Mouse (Mus musculus) liver, adult 2 months (tissue): ENCODE results near the gene Napsa. TPM values are rescaled to one million over a fixed set of nuclear protein-coding genes. Genes with fewer than 3 reads are reported as not detected.

Experiments used
- DNase-seq: peaks from one replicate; pipeline ENCODE4 v3.0.0-alpha.2; 2011; ENCODE audit warnings: low read depth, low spot score; ENCODE audit errors: extremely low read depth
- H3K27ac ChIP-seq: fragments of 200-500 bp; replicated peaks from 2 replicates; pipeline ENCODE4 v1.5.1; 2012; ENCODE audit warnings: low read depth, mild to moderate bottlenecking, control low read depth, inconsistent platforms, low read length; ENCODE audit not compliant: insufficient read depth
- H3K27me3 ChIP-seq: fragments of 200-500 bp; 2 replicates; pipeline ENCODE4 v1.6.1; 2012; ENCODE audit warnings: mild to moderate bottlenecking, moderate library complexity, low read length, inconsistent platforms; ENCODE audit not compliant: control insufficient read depth, insufficient read depth
- H3K36me3 ChIP-seq: fragments of 200-500 bp; 2 replicates; pipeline ENCODE4 v1.6.1; 2012; ENCODE audit warnings: low read length, inconsistent platforms; ENCODE audit not compliant: control insufficient read depth, insufficient read depth
- H3K4me1 ChIP-seq: fragments of 200-500 bp; 2 replicates; pipeline ENCODE4 v1.6.1; 2011; ENCODE audit warnings: low read length; ENCODE audit not compliant: control insufficient read depth, insufficient read depth
- H3K4me3 ChIP-seq: fragments of 200-500 bp; 2 replicates; pipeline ENCODE4 v1.5.1; 2011; ENCODE audit warnings: low read depth, mild to moderate bottlenecking, control low read depth, low read length, moderate library complexity; ENCODE audit not compliant: insufficient read depth
- H3K79me2 ChIP-seq: fragments of 200-500 bp; 2 replicates; pipeline ENCODE4 v1.6.1; 2012; ENCODE audit warnings: inconsistent platforms, mild to moderate bottlenecking, low read length, moderate library complexity; ENCODE audit not compliant: control insufficient read depth, insufficient read depth
- H3K9ac ChIP-seq: fragments of 200-500 bp; 2 replicates; pipeline ENCODE4 v1.6.1; 2012; ENCODE audit warnings: low read depth, mild to moderate bottlenecking, control low read depth, inconsistent platforms, low read length
- CTCF ChIP-seq: fragments of 200-500 bp; IDR thresholded peaks from 2 replicates; pipeline ENCODE4 v1.5.1; 2011; ENCODE audit warnings: low read depth, low read length, control low read depth
- POLR2A ChIP-seq: fragments of 200-500 bp; IDR thresholded peaks from 2 replicates; pipeline ENCODE4 v1.6.1; 2011; ENCODE audit warnings: low read length, control low read depth; ENCODE audit not compliant: insufficient read depth; ENCODE audit errors: extremely low read depth
- WGBS: fragments of 180-500 bp; shearing (Covaris S2); methylation state at CpG from one replicate; pipeline ENCODE4 v1.1.7; 2018; 5-methylcytosine and 5-hydroxymethylcytosine counted together
- polyA plus RNA-seq: library from polyadenylated mRNA; depleted of rRNA; stranded (reverse); fragments of >200 nt; gene quantifications from 2 replicates; pipeline ENCODE4 v1.2.3, GENCODE M21; 2012
- total RNA-seq: library from RNA; depleted of rRNA; stranded (reverse); fragments of >200 nt; gene quantifications from 2 replicates; pipeline ENCODE4 v1.2.3, GENCODE M21; 2014

Napsa gene
- total and polyA plus RNA-seq, 2 experiments: 0.65 to 1.7 TPM

DNA sequence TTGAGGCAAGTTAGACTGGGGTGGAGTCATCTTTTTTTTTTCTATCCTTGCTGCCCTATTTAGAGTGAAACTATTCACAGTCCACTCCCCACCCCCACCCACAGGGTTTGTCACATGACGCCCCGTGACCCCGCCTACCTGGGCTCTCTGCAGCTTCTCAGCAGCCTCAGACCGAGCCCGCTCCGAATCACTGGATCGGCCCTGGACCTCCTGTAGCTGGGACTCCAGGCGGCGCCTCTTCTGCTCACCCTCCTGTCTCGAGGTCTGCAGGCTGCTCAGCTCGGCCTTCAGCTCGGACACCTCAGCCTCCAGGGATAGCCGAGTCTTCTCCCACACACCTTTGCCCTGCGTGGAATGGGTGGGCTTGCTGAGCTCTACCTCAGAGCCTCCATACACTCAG is 52.6 kb downstream of the Napsa start:
- no peak for TF ChIP-seq CTCF
- no peak for TF ChIP-seq POLR2A
- Histone ChIP-seq H3K4me1 (no peaks in the 10 kb centered on the region), H3K9ac (no peak overlapping the region), H3K27ac (no peak overlapping the region), H3K79me2 (no peaks in the 10 kb centered on the region), H3K4me3 (no peak overlapping the region), H3K36me3 (peaks cover 6% of the 10 kb centered on the region; the same call in 1 of the 2 replicates), H3K27me3 (no peaks in the 10 kb centered on the region)
- WGBS: 76% methylated on average over 14 of the region's 14 CpGs
- DNase-seq: no peak

DNA sequence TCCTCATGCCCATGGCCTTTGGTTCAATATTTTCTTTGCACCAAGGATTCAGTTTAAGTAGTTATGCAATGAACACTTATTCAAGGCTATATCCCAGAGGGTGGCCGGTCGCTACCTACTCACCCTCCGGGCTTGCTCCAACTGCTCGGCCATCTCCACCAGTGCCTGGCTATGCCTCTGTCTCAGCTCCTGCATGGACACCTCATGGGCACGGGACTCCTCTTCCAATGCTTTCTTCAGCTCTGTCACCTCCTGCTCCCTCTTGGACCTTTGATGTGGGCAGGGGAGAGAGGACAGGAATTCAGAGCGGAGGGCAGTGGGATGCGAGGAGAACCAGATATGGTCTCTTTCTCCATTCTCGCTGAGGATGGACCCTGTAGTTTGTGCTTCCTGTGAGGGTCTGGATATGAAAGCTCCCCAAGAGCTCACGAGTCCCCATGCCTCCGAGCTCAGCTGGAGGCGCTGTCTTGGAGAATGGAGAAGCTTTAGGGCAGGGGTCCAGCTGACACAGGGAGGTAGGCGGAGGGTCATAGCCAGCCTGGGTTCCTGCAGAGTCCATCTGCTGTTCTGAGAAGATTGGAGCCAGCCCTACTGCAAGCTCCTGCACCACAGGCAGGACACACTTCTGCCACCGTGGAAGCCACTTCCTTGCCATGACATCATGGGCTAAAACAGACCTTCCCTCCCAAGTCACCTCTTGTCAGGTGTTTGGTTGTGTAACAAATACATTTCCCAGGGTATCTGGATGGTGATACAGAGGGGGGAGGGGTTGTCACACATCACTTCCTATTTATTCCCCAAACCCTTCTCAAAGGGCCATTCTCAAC is 53.3 kb downstream of the Napsa start:
- no peaks in the 10 kb centered on the region for H3K4me1 ChIP-seq
- no peak overlapping the region for H3K27ac ChIP-seq
- no peak overlapping the region for H3K4me3 ChIP-seq
- peaks cover 6% of the 10 kb centered on the region; the same call in 1 of the 2 replicates for H3K36me3 ChIP-seq
- TF ChIP-seq CTCF: no peak
- no peak for TF ChIP-seq POLR2A
- no peak for DNase-seq
- H3K9ac ChIP-seq: no peak overlapping the region
- H3K27me3 ChIP-seq: no peaks in the 10 kb centered on the region
- 90% methylated on average over 13 of the region's 13 CpGs for WGBS
- no peaks in the 10 kb centered on the region for H3K79me2 ChIP-seq

DNA sequence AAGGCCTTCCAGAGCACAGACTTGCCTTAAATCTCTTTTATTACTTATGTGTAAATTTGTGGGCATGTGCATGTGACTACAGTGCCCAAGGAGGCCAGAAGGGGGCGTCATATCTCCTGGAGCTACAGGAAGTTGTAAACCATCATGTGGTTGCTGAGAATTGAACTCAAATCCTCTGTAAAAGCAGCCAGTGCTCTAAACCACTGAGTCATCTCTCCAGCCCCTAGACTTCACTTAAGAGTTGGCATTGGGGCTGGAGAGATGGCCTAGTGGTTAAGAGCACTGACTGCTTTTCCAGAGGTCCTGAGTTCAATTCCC is 53.8 kb downstream of the Napsa start:
- no peak for DNase-seq
- no peak; the same call in 1 of the 2 replicates for TF ChIP-seq CTCF
- TF ChIP-seq POLR2A: no peak
- H3K4me1 ChIP-seq: no peaks in the 10 kb centered on the region
- H3K79me2 ChIP-seq: no peaks in the 10 kb centered on the region
- WGBS: 70% methylated on average over 1 of the region's 1 CpGs
- H3K27ac ChIP-seq: no peak overlapping the region
- H3K36me3 ChIP-seq: peaks cover 6% of the 10 kb centered on the region; the same call in 1 of the 2 replicates
- H3K27me3 ChIP-seq: no peaks in the 10 kb centered on the region
- no peak overlapping the region for H3K4me3 ChIP-seq
- H3K9ac ChIP-seq: no peak overlapping the region

GRCm38 (mm10) chr7:44626966-44627365 is 54.8 kb downstream of the Napsa start:
- WGBS: 86% methylated on average over 13 of the region's 13 CpGs
- H3K27me3 ChIP-seq: no peaks in the 10 kb centered on the region
- no peak overlapping the region for H3K4me3 ChIP-seq
- DNase-seq: no peak
- H3K4me1 ChIP-seq: no peaks in the 10 kb centered on the region
- H3K9ac ChIP-seq: no peak overlapping the region
- TF ChIP-seq CTCF (no peak), POLR2A (no peak)
- peaks cover 6% of the 10 kb centered on the region; the same call in 1 of the 2 replicates for H3K36me3 ChIP-seq
- no peaks in the 10 kb centered on the region for H3K79me2 ChIP-seq
- H3K27ac ChIP-seq: no peak overlapping the region

DNA sequence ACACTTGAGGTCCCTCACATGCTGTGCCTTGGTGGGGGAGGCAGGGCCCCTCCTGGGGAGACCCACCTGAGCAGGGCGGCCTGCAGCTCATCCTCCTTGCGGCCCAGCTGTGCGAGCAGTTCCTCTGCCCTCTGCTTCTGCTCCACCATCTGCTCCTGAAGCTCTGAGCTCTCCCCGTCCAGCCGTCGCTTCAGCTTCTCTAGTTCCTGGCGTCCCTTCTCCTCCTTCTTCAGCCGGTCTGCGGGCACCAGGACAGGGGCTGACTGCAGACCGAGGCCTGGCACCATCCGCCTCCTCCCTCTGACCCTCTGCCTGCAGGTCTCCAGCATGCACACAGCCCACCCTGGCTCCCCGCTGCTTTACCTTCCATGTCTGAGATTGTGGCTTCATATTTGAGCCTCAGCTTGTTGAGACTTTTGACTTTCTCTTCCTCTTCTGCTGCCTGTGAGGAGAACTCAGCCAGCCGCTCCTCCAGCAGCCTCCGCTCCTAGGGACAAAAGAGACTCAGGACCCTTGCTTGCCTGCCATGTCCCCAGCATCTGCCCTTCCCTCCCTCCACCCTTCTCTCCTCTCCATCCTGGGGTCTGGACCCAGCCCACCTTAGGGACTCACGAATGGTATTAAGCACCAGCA is 56.3 kb downstream of the Napsa start:
- no peak overlapping the region for H3K9ac ChIP-seq
- no peaks in the 10 kb centered on the region for H3K4me1 ChIP-seq
- TF ChIP-seq POLR2A (no peak), CTCF (no peak)
- peaks cover 2% of the 10 kb centered on the region; the same call in 1 of the 2 replicates for H3K36me3 ChIP-seq
- H3K79me2 ChIP-seq: no peaks in the 10 kb centered on the region
- no peaks in the 10 kb centered on the region for H3K27me3 ChIP-seq
- WGBS: 91% methylated on average over 15 of the region's 15 CpGs
- no peak overlapping the region for H3K4me3 ChIP-seq
- H3K27ac ChIP-seq: no peak overlapping the region
- no peak for DNase-seq

- peaks cover 2% of the 10 kb centered on the region; the same call in 1 of the 2 replicates for H3K36me3 ChIP-seq
- 75% methylated on average over 13 of the region's 13 CpGs for WGBS
- TF ChIP-seq CTCF: no peak
- no peak for TF ChIP-seq POLR2A
- no peaks in the 10 kb centered on the region for H3K4me1 ChIP-seq
- no peak overlapping the region for H3K4me3 ChIP-seq
- no peak overlapping the region for H3K9ac ChIP-seq
- H3K27ac ChIP-seq: no peak overlapping the region
- no peak for DNase-seq
- no peaks in the 10 kb centered on the region for H3K79me2 ChIP-seq
- H3K27me3 ChIP-seq: no peaks in the 10 kb centered on the region
These were observed 58.3 kb downstream of the Napsa start for GRCm38 (mm10) chr7:44630437-44630836.
